Mouse (Mus musculus) CH12.LX (cell line): ENCODE results near the gene Slitrk1. TPM values are rescaled to one million over a fixed set of nuclear protein-coding genes. Genes with fewer than 3 reads are reported as not detected.

Experiments used
- DNase-seq: peaks from one replicate; pipeline ENCODE4 v3.0.0-alpha.2; 2013; ENCODE audit errors: extremely low read depth
- H3K27ac ChIP-seq: 2 replicates; pipeline ENCODE4 v1.5.1; 2012; ENCODE audit warnings: low read depth, mild to moderate bottlenecking, control low read depth, moderate library complexity; ENCODE audit not compliant: insufficient read depth
- H3K27me3 ChIP-seq: replicated peaks from 2 replicates; pipeline ENCODE3; 2012; ENCODE audit warnings: inconsistent platforms
- H3K36me3 ChIP-seq, 2 experiments: replicated peaks in 1 of 2; 2 replicates each; pipeline versions ENCODE3 to v1.6.1; 2012; ENCODE audit warnings: inconsistent platforms in 1 of 2, low read length in 1 of 2, mild to moderate bottlenecking in 1 of 2, mixed read lengths in 1 of 2, moderate library complexity in 1 of 2; ENCODE audit not compliant: control insufficient read depth in 1 of 2, insufficient read depth in 1 of 2
- H3K4me1 ChIP-seq, 2 experiments: 2 replicates each; pipeline ENCODE4 v1.6.1; 2012; ENCODE audit warnings: inconsistent platforms in 1 of 2, moderate library complexity in 1 of 2; ENCODE audit not compliant: insufficient read depth in 2 of 2, control insufficient read depth in 1 of 2
- H3K4me2 ChIP-seq: 2 replicates; pipeline ENCODE4 v1.6.1; 2012; ENCODE audit warnings: low read depth, mild to moderate bottlenecking, control low read depth; ENCODE audit not compliant: poor library complexity, insufficient read depth, severe bottlenecking
- H3K4me3 ChIP-seq, 3 experiments: fragments of 150-350 bp in 1 of 3; sonication (generic) in 1 of 3; replicated peaks in 1 of 3; 2 replicates each; pipeline versions ENCODE3 to v1.5.1; 2011 to 2012; ENCODE audit warnings: low read depth in 2 of 3, low read length in 2 of 3, mild to moderate bottlenecking in 2 of 3, moderate library complexity in 2 of 3, control low read depth in 1 of 3, improper control_type of control experiment in 1 of 3, inconsistent platforms in 1 of 3, mixed read lengths in 1 of 3; ENCODE audit not compliant: poor library complexity in 1 of 3
- H3K79me2 ChIP-seq: replicated peaks from 2 replicates; pipeline ENCODE4 v1.6.1; 2012; ENCODE audit warnings: mild to moderate bottlenecking, moderate library complexity; ENCODE audit not compliant: control insufficient read depth, poor library complexity, insufficient read depth, severe bottlenecking; ENCODE audit errors: extremely low read depth
- H3K9ac ChIP-seq: 2 replicates; pipeline ENCODE4 v1.6.1; 2012; ENCODE audit warnings: low read depth, mild to moderate bottlenecking, control low read depth, moderate library complexity; ENCODE audit not compliant: insufficient read depth
- H3K9me3 ChIP-seq: replicated peaks from 2 replicates; pipeline ENCODE3; 2012; ENCODE audit warnings: low read length, inconsistent platforms, mixed read lengths
- BHLHE40 ChIP-seq: IDR thresholded peaks from 2 replicates; pipeline ENCODE4 v1.6.1; 2011; ENCODE audit warnings: mild to moderate bottlenecking, low read depth, low read length, improper control_type of control experiment
- CTCF ChIP-seq, 2 experiments: IDR thresholded peaks in 1 of 2; conservative IDR thresholded peaks in 1 of 2; 2 replicates each; pipeline ENCODE4 v1.5.1; 2011 to 2012; ENCODE audit warnings: low read depth in 2 of 2, low read length in 2 of 2, improper control_type of control experiment in 1 of 2, inconsistent platforms in 1 of 2, mild to moderate bottlenecking in 1 of 2, moderate library complexity in 1 of 2
- EP300 ChIP-seq: IDR thresholded peaks from 2 replicates; pipeline ENCODE4 v1.6.1; 2011; ENCODE audit warnings: low read length, improper control_type of control experiment
- GABPA ChIP-seq: IDR thresholded peaks from 2 replicates; pipeline ENCODE4 v1.6.1; 2012; ENCODE audit warnings: low read depth, low read length, improper control_type of control experiment, inconsistent platforms; ENCODE audit not compliant: insufficient replicate concordance
- IRF4 ChIP-seq: IDR thresholded peaks from 2 replicates; pipeline ENCODE4 v1.6.1; 2014; ENCODE audit warnings: low read depth, mild to moderate bottlenecking, inconsistent platforms, low read length, improper control_type of control experiment
- JUN ChIP-seq: IDR thresholded peaks from 2 replicates; pipeline ENCODE4 v1.6.1; 2011; ENCODE audit warnings: low read depth, mild to moderate bottlenecking, low read length, improper control_type of control experiment, moderate library complexity; ENCODE audit not compliant: insufficient read depth
- KAT2A ChIP-seq: IDR thresholded peaks from 2 replicates; pipeline ENCODE4 v1.6.1; 2012; ENCODE audit warnings: low read length, improper control_type of control experiment, inconsistent platforms; ENCODE audit not compliant: insufficient replicate concordance
- MAX ChIP-seq: IDR thresholded peaks from 2 replicates; pipeline ENCODE4 v1.6.1; 2011; ENCODE audit warnings: low read length, improper control_type of control experiment
- MYC ChIP-seq: IDR thresholded peaks from 2 replicates; pipeline ENCODE4 v1.6.1; 2011; ENCODE audit warnings: low read depth, mild to moderate bottlenecking, improper control_type of control experiment, low read length
- TCF12 ChIP-seq: IDR thresholded peaks from 2 replicates; pipeline ENCODE4 v1.6.1; 2014; ENCODE audit warnings: low read depth, mild to moderate bottlenecking, inconsistent platforms, low read length, improper control_type of control experiment
- USF1 ChIP-seq: IDR thresholded peaks from 2 replicates; pipeline ENCODE4 v1.6.1; 2014; ENCODE audit warnings: low read depth, mild to moderate bottlenecking, inconsistent platforms, low read length, improper control_type of control experiment
- USF2 ChIP-seq: conservative IDR thresholded peaks from 2 replicates; pipeline ENCODE4 v1.6.1; 2011; ENCODE audit warnings: low read depth, low read length, improper control_type of control experiment
- ZC3H11A ChIP-seq: IDR thresholded peaks from 2 replicates; pipeline ENCODE4 v1.6.1; 2012; ENCODE audit warnings: low read depth, mild to moderate bottlenecking, inconsistent platforms, low read length, improper control_type of control experiment
- dilution Hi-C: fragments of 300-500 bp; cut with MboI; formaldehyde crosslinking; loops from 2 replicates; pipeline ENCODE4 v1.14.3; 2020; ENCODE audit warnings: low sequenced_read_pairs; ENCODE audit not compliant: extremely low pct_unique_long_range_greater_than_20kb, extremely low pct_ligation_motif_present
- in situ Hi-C: fragments of 300-500 bp; cut with MboI; formaldehyde crosslinking; loops from 3 replicates; pipeline ENCODE4 v1.14.3; 2019; ENCODE audit warnings: low sequenced_read_pairs, low pct_ligation_motif_present, low pct_unique_long_range_greater_than_20kb, mixed read lengths
- polyA plus RNA-seq: library from polyadenylated mRNA; unstranded; fragments of >175 nt; gene quantifications from 2 replicates; pipeline ENCODE4 v1.2.1, GENCODE M21; 2012; ENCODE audit warnings: low read depth; ENCODE audit not compliant: insufficient read length
- total RNA-seq, 2 experiments: library from RNA; depleted of rRNA; stranded (reverse); fragments of 300-350 nt in 1 of 2; fragments of >200 nt in 1 of 2; gene quantifications; 2 replicates each; pipeline ENCODE4 v1.2.3; 2012 to 2014

The Slitrk1 gene
- total and polyA plus RNA-seq, 3 experiments: not detected

- Histone ChIP-seq H3K27me3 (no peaks in the 10 kb centered on the region), H3K79me2 (no peaks in the 10 kb centered on the region), H3K4me3 (no peak overlapping the region), H3K9ac (no peak overlapping the region), H3K9me3 (peaks cover 7% of the 10 kb centered on the region), H3K36me3 (no peaks in the 10 kb centered on the region), H3K4me1 (no peaks in the 10 kb centered on the region), H3K27ac (no peak overlapping the region), H3K4me2 (no peak overlapping the region)
- TF ChIP-seq USF2: no peak
- TF ChIP-seq ZC3H11A: no peak
- no peak for TF ChIP-seq IRF4
- no peak for TF ChIP-seq KAT2A
- TF ChIP-seq MYC: no peak
- no peak for TF ChIP-seq USF1
- no peak for TF ChIP-seq TCF12
- no peak for TF ChIP-seq MAX
- TF ChIP-seq JUN: no peak
- no peak for TF ChIP-seq EP300
- TF ChIP-seq BHLHE40: no peak
- TF ChIP-seq CTCF (conservative IDR thresholded peaks at IDR 0.05 in 1 of 2, IDR thresholded peaks at IDR 0.05 in 1 of 2; ENCODE audit: low read depth in 2 of 2, low read length in 2 of 2): no peak
- no peak for TF ChIP-seq GABPA
- in situ Hi-C loops (no loop called here), dilution Hi-C loops (no loop called here)
- no peak for DNase-seq
Observed at GRCm38 (mm10) chr14:108859310-108859709, 54.6 kb downstream of the Slitrk1 start.
